Mouse (Mus musculus) small intestine, adult 2 months (tissue): ENCODE results near the gene Taar8c.
"Not testable (repeated sequence)": the region's sequence is repeated elsewhere in the genome, so short reads cannot be mapped to it uniquely, and the experiment has no call there.

Source experiments
- CTCF ChIP-seq: fragments of 200-500 bp; IDR thresholded peaks from 2 replicates; pipeline ENCODE4 v1.5.1; 2012; ENCODE audit warnings: low read depth, mild to moderate bottlenecking, control low read depth, inconsistent platforms, low read length, moderate library complexity, mixed read lengths; ENCODE audit not compliant: insufficient replicate concordance, insufficient read length; ENCODE audit errors: extremely low read depth
- POLR2A ChIP-seq: fragments of 200-500 bp; IDR thresholded peaks from 2 replicates; pipeline ENCODE4 v1.6.1; 2012; ENCODE audit warnings: low read depth, mild to moderate bottlenecking, control low read depth, inconsistent platforms, low read length, moderate library complexity

- TF ChIP-seq CTCF, POLR2A: not testable (repeated sequence)
Measured at GRCm38 (mm10) chr10:24101812-24102211, at the start of gene Taar8c.
